Mouse (Mus musculus): ENCODE results near the gene Olfr279. TPM values are rescaled to one million over a fixed set of nuclear protein-coding genes. Genes with fewer than 3 reads are reported as not detected.
A peak's percentile ranks its signal among the peaks of the same experiment; 100 is the strongest.

Olfr279 gene
- polyA plus RNA-seq, 1 experiment, result not detected

DNA sequence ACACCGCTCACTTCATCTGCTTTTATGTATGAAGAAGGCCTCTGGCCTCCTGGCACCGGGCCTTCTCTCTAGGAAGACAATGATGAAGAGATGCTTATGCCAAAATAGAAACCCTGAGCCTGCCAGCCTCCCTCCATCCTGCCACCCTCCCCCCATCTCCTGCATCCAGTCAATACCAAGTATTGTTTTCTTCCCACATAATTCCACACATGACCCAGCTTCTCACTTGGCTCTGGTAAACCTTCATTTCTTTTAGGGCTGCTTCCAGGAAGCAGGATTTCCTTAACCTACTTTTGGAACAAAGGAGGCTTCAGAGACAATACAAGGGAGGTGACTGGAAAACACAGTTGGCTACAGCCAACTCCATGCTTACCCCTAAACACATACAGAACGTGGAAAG is 9.5 kb upstream of the Olfr279 start, which contains the start of gene Lalba:
Gene Lalba, minus strand, starts transcription at position 21 of the 400 bp plus-strand sequence.
- TF ChIP-seq GATA1 (IDR thresholded peaks at IDR 0.05; ENCODE audit: borderline replicate concordance, low read length) (no peak), FLI1 (IDR thresholded peaks at IDR 0.05; ENCODE audit: low read length) (no peak)
- no peak within 1 kb of the TSS for H3K4me3 ChIP-seq (replicated peaks)
- H3K9me3 ChIP-seq, result 0 out of 2 replicates have a peak, but pooled peaks cover 3% of the 10 kb centered on the region
- no peaks in the 10 kb centered on the region for H3K36me3 ChIP-seq (replicated peaks; ENCODE audit: low read length)
- H3K4me1 ChIP-seq, result peaks cover 64% of the 10 kb centered on the region
- H3K27me3 ChIP-seq (replicated peaks), result peaks cover 10% of the 10 kb centered on the region

DNA sequence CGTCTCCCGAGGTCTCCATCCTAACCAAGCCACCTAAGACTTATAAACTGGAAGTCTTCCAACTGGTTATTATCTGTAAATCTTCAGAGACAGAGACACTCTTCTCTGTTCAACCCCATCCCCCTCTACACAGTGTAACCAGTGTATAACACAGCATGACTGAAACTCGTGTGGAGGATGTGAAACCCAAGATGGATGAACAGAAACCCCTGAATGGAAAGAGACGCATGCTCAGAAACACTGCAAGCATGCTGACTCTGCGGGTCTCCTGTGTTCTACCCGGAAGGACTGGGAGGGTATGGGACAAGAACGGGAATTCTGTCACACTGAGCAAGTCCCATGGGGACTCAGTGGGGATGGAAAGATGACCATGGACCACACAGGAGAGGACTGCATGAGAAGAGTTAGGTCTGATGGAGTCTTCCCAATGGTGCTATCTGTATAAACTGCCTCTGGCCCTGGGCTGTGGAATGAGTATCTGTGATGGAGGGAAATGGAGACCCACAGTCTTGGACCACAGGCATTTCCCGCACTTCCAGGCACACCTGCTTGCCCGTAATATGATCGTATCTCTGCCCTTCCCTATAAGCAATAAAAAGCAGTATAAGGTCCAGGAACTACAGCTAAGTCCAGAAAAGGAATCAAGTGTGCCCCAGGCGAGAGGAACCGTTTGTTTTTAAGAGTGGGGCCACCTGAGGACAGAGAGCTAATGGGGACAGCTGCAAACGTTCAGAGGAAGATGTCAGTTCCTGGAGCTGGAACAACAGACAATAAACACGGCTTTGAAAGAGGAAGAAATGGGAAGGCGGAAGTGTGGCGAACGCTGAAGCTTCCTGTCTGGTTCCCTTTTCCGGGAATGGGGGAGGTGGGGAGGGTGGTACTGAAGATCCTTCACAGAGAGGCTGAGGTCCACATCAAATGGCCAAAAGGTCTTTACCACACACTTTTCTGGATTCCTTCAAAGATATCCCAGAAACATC is 8.0 kb upstream of the Olfr279 start:
- no peak for TF ChIP-seq GATA1 (IDR thresholded peaks at IDR 0.05; ENCODE audit: borderline replicate concordance, low read length)
- no peak for TF ChIP-seq FLI1 (IDR thresholded peaks at IDR 0.05; ENCODE audit: low read length)
- Histone ChIP-seq H3K27me3 (replicated peaks) (peaks cover 14% of the 10 kb centered on the region), H3K4me3 (replicated peaks) (no peak overlapping the region), H3K9me3 (peaks cover 13% of the 10 kb centered on the region), H3K36me3 (replicated peaks; ENCODE audit: low read length) (no peaks in the 10 kb centered on the region), H3K4me1 (peaks cover 61% of the 10 kb centered on the region)

GRCm38 (mm10) chr15:98486433-98487021 is 5.7 kb upstream of the Olfr279 start:
- H3K36me3 ChIP-seq (replicated peaks; ENCODE audit: low read length), result no peaks in the 10 kb centered on the region
- no peak for TF ChIP-seq GATA1 (IDR thresholded peaks at IDR 0.05; ENCODE audit: borderline replicate concordance, low read length)
- TF ChIP-seq FLI1 (IDR thresholded peaks at IDR 0.05; ENCODE audit: low read length), result no peak
- H3K9me3 ChIP-seq, result peaks cover 19% of the 10 kb centered on the region
- H3K27me3 ChIP-seq (replicated peaks), result peaks cover 14% of the 10 kb centered on the region
- H3K4me3 ChIP-seq (replicated peaks), result no peak overlapping the region
- peaks cover 43% of the 10 kb centered on the region for H3K4me1 ChIP-seq

GRCm38 (mm10) chr15:98491332-98491731 is 870 bp upstream of the Olfr279 start:
- Histone ChIP-seq H3K4me3 (replicated peaks) (no peak overlapping the region), H3K27me3 (replicated peaks) (peaks cover 23% of the 10 kb centered on the region), H3K4me1 (peaks cover 17% of the 10 kb centered on the region), H3K9me3 (peaks cover 23% of the 10 kb centered on the region), H3K36me3 (replicated peaks; ENCODE audit: low read length) (no peaks in the 10 kb centered on the region)
- TF ChIP-seq FLI1 (IDR thresholded peaks at IDR 0.05; ENCODE audit: low read length) (no peak), GATA1 (IDR thresholded peaks at IDR 0.05; ENCODE audit: borderline replicate concordance, low read length) (no peak)

- no peak for TF ChIP-seq FLI1 (IDR thresholded peaks at IDR 0.05; ENCODE audit: low read length)
- TF ChIP-seq GATA1 (IDR thresholded peaks at IDR 0.05; ENCODE audit: borderline replicate concordance, low read length), result no peak
- Histone ChIP-seq H3K4me3 (replicated peaks) (no peak overlapping the region), H3K36me3 (replicated peaks; ENCODE audit: low read length) (no peaks in the 10 kb centered on the region), H3K27me3 (replicated peaks) (peaks cover 47% of the 10 kb centered on the region), H3K4me1 (no peaks in the 10 kb centered on the region; the same call in 1 of the 2 replicates), H3K9me3 (peaks cover 14% of the 10 kb centered on the region)
Observed at GRCm38 (mm10) chr15:98497631-98498030, 5.4 kb downstream of the Olfr279 start.

- Histone ChIP-seq H3K27me3 (replicated peaks) (peaks cover 52% of the 10 kb centered on the region), H3K36me3 (replicated peaks; ENCODE audit: low read length) (no peaks in the 10 kb centered on the region), H3K4me3 (replicated peaks) (no peak overlapping the region), H3K4me1 (peaks cover 27% of the 10 kb centered on the region), H3K9me3 (no peaks in the 10 kb centered on the region)
- TF ChIP-seq FLI1 (IDR thresholded peaks at IDR 0.05; ENCODE audit: low read length) (no peak), GATA1 (IDR thresholded peaks at IDR 0.05; ENCODE audit: borderline replicate concordance, low read length) (no peak)
Observed at GRCm38 (mm10) chr15:98503317-98503716, 11.1 kb downstream of the Olfr279 start.

DNA sequence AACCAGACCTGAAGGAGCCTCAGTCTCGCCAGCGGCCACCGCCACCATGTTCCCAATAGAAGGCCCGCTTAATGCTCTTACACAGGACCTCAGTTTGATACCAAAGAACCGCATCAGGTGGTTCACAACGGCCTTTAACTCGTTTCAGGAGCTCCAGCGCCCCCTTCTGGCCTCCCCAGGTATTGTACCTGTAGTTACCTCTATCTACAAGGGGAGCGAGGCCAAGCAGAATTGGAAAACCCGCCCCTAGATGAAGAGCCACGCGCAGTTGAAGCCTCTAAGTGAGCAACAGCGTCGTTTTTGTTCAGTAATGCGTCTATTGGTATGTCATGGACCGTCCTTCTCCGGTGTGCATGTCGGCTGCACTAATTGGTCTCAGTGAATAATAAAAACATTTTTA is 12.3 kb downstream of the Olfr279 start:
- 0 out of 2 replicates have a peak, but pooled peaks cover 4% of the 10 kb centered on the region for H3K9me3 ChIP-seq
- no peak for TF ChIP-seq FLI1 (IDR thresholded peaks at IDR 0.05; ENCODE audit: low read length)
- no peak for TF ChIP-seq GATA1 (IDR thresholded peaks at IDR 0.05; ENCODE audit: borderline replicate concordance, low read length)
- H3K4me1 ChIP-seq, result peaks cover 28% of the 10 kb centered on the region
- no peaks in the 10 kb centered on the region for H3K36me3 ChIP-seq (replicated peaks; ENCODE audit: low read length)
- H3K27me3 ChIP-seq (replicated peaks), result peaks cover 48% of the 10 kb centered on the region
- H3K4me3 ChIP-seq (replicated peaks), result peak overlapping the region; percentile 23

DNA sequence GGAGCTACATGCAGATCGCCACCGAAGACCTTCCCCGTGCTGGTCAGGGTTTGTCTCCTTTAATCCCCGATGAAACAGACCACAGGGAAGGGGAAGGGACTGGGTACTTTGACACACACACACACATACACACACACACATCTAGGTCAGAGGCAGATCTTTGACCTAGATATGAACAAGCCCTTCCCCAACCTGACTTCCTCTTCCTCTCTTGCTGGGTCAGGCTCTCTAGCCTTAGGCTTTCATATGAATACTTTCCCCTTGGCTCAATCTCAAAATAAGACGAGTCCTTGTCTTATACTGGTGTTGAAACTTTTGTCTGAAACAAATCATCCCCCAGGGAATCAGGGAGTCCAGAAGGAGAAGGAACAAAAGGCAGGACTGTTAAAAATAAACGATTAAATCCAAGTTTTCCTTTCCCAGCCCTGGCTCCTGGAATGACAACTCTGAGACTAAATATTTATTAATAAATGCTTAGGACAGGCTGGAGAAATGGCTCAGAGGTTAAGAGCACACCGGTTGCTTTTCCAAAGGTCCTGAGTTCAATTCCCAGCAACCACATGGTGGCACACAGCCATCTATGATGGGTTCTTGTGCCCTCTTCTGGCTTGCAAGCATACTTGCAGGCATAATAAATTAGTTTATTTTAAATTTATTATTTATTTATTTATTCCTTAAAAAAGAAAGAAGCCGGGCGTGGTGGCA is 14.2 kb downstream of the Olfr279 start:
- Histone ChIP-seq H3K4me3 (replicated peaks) (no peak overlapping the region), H3K4me1 (peaks cover 36% of the 10 kb centered on the region), H3K36me3 (replicated peaks; ENCODE audit: low read length) (no peaks in the 10 kb centered on the region), H3K9me3 (0 out of 2 replicates have a peak, but pooled peaks cover 4% of the 10 kb centered on the region), H3K27me3 (replicated peaks) (peaks cover 39% of the 10 kb centered on the region)
- TF ChIP-seq FLI1 (IDR thresholded peaks at IDR 0.05; ENCODE audit: low read length), result no peak
- TF ChIP-seq GATA1 (IDR thresholded peaks at IDR 0.05; ENCODE audit: borderline replicate concordance, low read length), result no peak

DNA sequence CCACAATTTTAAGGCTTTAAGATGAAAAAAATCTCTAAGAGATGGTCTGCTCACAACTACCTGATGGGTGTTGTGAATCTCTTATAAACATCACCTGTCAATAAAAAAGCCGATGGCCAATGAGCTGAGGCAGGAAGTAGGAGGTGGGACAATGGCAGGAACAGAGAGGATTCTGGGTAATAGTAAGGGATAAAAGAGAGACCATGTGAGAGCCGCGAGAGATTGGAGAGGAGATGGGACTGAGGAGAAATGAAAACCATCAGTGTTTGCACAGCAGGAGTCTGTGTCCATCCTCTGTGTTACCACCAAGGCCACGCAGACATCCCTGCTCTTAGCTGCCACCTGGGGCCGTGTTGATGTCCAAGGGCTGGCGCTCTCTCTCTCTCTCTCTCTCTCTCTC is 15.1 kb downstream of the Olfr279 start:
- H3K4me3 ChIP-seq (replicated peaks), result no peak overlapping the region
- 0 out of 2 replicates have a peak, but pooled peaks cover 4% of the 10 kb centered on the region for H3K9me3 ChIP-seq
- peaks cover 37% of the 10 kb centered on the region for H3K4me1 ChIP-seq
- TF ChIP-seq GATA1 (IDR thresholded peaks at IDR 0.05; ENCODE audit: borderline replicate concordance, low read length) (no peak), FLI1 (IDR thresholded peaks at IDR 0.05; ENCODE audit: low read length) (no peak)
- no peaks in the 10 kb centered on the region for H3K36me3 ChIP-seq (replicated peaks; ENCODE audit: low read length)
- H3K27me3 ChIP-seq (replicated peaks), result peaks cover 36% of the 10 kb centered on the region
